Mouse (Mus musculus) cerebral cortex, adult 2 months (tissue): ENCODE results near the gene Syt12.

Experiments used
- WGBS: fragments of 180-500 bp; shearing (Covaris S2); methylation state at CpG from one replicate; pipeline ENCODE4 v1.1.7; 2018; 5-methylcytosine and 5-hydroxymethylcytosine counted together

The Syt12 gene

DNA sequence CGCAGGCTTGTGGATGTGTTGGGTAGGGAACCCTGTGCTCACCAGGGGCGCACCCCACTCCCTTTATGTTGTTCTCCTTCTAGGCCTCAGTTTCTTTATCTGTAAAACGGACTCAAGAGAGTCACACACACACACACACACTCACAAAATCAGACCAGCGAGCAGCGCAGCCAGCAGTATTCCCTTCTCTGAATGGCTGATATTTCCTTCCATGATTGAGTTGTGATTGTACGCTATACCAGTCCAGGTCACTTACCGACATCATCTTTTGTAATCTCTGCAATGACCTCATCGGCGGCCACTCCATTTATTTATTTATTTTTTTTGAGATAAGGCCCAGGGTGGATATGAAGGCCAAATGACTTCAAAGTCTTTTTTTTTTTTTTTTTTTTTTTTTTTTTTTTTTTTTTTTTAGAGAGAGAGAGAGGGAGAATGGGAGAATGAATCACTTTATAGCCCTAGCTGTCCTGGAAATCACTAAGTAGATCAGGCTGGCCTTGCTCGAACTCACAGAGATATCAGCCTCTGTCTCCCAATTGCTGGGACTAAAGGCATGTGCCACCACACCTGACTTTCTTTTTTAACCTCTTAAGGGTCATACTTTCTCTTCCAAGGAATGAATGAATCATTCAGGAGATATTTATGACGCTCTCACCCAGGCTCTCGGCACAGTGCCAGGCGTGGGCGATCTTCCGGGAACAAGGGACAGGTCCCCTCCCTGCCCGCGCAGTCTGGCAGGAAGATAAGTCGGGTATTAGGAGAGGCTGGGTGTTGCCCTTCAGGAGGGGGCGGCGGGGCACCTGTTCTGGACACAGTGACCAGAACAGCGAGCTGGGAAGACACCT lies at the start of gene Syt12:
Gene Syt12, minus strand, starts transcription at position 103 of the 845 bp plus-strand sequence.
- WGBS, result 15% methylated on average over 21 of the region's 21 CpGs

DNA sequence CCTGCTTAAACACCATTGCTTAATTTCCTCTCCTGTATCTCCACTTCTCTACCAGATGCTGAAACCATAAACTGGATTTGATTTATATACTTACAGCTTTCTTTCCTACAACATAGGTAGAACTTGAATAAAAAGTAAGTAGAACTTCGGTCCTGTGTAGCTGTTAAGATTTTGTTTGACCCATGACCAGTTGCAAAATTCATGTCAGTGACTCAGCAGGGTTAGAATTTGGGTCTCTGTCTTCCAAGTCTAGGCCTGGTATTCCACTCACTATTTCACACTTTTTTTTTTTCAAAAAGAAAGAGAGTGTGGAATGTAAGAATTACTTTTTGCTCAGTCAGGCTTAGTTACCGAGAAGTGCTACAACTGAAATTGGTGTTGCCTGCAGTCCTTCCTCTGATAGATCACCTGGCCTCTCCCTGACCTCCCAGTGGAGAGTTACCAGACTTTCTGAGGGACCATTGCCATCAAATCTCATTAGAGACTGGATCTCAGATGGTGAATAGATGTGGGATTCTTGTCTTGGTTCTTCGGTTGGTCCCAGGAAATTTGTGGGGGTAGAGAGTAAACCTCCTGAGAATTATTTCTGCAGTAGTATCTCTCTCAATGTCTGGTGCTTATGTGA lies 44.3 kb upstream of the Syt12 start:
- 92% methylated on average over 3 of the region's 3 CpGs for WGBS

DNA sequence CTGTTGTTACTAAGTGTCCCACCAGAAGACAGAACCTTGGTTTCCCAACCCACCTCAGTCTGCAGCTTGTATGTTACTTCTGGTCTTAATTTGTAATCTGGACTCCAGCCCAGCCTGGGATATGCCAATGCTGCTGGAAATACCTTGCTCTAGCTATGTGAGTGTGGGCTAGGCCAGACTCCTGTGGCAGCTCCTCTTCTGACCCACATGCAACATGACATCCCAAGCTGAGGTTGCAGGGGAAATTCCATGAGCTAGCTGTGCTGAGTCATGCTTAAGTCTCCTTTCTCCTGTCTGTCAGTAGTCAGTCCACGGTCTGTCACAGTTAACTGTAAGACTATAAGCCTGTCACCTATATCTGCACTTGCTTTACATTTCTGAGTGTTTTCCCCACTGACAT lies 40.2 kb upstream of the Syt12 start:
- WGBS, result 58% methylated on average over 1 of the region's 1 CpGs

DNA sequence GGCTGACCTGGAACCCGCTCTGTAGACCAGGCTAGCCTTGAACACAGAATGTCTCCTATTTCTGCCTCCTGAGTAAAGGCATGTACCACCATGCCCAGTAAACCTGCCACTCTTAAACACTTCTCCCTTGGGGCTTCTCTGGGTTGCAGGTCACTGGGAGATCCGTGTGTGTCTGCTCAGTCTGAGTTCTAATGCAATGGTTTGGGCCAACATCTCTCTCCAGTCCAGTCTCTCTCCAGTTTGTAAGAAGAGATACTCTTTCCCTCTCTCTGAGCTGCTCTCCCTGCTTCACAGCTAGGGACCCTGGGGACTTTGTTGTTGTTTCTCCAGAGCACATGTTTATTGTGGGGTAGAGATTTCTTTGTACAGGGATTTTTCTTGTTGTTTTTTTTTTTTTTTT lies 39.0 kb upstream of the Syt12 start:
- 73% methylated on average over 2 of the region's 2 CpGs for whole genome bisulfite sequencing

DNA sequence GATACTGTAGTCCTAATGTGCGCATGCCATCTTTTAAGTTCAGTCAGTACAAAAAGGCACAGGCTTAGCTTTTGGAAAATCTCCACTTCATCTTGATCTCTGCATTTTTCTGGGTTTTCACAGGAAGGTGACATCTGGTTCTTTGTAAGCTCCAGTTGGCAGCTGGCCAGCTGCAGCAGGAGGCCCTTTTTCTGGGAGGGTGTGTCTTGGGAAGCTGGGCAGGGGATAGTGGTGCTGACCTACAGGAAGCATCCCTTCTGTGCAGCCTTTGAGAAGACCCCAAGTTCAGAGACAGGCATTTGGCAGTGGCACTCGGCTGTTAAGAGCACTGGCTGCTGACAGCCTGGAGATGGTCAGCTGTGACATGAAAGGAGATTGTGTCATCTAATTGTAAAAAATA lies 38.5 kb upstream of the Syt12 start:
- 65% methylated on average over 2 of the region's 2 CpGs for WGBS

DNA sequence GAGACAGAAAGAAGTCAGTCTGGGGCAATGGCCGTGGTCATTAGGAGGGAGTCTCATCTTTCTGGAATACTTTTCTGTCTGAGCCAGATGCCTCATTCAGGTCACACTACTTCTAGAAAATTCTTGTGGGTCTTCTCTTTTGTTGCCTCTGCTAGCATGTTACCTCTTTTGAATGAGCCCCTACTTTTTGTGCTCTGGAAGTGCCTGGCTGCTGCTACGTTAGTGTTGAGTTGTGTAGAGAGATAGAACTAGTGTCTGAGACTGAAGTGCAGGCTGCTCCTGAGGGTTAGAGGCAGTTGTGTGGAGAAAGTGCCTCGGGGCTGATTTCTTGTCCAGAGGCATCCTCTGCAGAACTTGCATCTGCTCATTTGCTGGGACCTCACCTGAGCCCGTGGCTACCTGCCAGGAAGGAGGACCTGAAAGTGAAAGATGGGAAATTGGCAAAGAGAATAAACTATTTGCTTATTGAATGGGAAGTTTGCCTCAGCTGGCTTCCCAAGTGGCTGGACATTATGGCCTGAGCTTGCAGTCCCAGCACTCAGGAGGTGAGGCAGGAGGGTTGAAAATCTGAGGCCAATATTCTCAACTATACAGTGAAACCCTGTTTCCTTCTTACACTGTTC lies 36.1 kb upstream of the Syt12 start:
- WGBS, result 82% methylated on average over 4 of the region's 4 CpGs

DNA sequence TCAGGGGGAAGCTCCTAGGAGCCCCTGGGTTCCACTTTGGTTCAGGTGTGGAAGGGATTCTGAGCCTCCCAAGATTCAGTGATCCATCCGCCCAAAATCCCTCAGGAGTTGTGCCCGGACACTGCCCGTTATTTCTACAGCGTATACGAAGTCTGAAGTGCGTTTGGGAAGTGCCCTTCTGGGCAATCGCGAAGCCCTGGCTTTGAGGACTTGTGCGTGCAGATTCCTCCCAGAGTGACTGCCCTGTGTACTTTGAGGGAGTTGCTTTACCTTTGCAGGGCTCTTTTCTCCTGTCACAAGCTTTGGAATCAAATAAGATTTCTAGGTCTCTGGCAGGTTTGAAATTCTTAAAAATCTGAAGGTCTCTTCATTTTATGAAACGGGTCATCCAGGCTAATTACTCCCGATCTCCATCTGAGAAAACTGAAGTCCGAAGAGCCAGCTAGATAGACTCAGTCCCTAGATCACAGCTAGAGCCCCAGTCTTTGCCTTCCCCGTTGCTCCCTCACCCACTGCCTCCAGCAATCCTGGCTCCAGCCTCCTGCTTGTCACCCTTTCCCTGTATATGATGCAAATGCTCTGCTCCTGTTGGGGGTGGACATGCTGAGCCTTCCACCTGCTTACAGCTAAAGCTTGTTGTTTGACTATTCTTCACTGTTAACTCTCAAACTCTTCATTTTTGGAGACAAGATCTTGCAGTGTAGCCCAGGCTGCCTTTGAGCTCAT lies 34.0 kb upstream of the Syt12 start:
- 8% methylated on average over 13 of the region's 13 CpGs for WGBS

DNA sequence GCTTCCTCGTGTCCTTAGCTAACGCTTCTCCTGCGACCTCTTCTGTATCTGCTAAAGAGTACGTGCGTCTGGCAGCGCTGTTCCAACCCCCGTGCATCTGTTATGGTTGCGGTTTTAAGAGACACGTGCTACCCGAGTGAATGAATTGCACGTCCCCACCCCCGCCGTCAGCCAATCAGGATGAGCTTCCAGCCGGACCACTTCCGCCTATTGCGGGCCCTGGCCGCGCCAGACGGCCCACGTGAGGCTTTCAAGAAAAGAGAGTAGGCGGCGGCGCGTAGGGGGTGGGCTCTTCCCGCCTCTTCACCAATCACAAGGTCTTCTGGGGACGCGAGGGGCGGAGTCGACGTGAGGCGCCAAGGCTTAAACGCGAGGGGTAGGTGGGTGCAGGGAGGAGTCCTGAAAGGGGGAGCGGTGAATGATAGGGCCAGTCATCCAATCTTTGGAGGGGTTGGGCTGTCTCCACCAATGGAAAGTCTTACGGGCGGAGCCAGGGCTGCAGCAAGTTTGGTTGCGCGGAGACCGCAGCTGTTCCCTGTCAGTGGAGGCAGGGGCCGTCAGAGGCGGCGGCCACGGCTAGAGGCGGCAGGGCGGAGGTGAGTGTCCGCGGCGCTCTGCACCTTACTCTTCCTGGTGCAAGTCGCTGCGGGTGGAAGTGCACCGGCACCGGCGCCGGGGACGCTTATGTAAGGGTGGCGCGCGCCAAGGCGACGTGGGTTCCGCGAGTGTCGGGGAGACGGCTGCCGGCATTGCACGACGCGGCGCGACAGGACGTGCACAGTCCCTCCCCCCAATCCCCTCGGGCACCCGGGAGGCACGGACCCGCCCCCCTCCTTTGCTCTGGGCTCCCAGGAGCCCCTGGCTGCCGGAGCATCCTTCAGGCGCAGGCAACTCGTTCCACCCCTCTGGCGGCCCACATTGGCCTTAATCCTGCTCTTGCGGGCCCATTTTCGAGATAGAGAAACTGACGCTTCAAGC lies 33.0 kb upstream of the Syt12 start, which contains the start of gene Pcx:
Gene Pcx, plus strand, starts transcription at position 487 of the 978 bp plus-strand sequence.
- WGBS, result under 1% methylated on average over 82 of the region's 82 CpGs

DNA sequence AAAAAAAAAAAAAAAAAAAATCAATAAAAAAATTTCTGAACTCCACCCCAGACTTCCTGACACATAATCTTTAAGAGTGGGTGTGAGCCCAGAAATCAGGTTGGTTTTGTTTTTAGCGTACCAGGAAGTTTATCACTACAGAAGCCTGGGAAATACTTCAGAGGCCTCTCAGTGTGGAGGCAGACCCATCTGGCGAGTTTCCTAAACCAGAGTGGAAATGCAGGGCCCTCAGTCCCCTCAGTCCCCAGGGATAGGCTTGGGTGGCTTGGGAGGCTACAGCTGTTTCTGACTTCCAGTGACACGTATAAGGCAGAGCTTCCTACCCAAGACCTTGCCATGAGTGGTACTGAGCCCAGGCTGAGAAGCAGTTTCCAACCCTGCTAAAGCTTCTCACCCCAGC lies 30.5 kb upstream of the Syt12 start:
- WGBS, result 75% methylated on average over 3 of the region's 3 CpGs

DNA sequence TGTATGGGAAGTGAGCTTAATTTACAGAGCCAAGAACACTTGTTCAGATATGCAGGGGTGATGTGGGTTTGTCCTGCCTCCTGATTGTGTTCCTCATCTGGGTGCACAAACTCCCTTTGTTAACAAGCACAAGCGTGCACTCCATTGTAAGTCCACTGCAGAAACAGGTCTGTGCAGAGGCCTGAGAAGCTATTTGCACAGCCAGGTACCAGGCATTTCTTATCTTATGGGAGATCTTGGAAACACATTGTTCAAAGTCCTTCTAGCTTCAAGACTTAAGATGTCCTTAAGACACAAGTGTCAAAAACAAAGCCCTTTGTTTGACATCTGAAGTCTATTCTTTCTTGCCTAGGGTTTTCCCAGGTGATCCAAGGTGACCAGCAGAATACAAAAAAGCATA lies 27.6 kb upstream of the Syt12 start:
- WGBS, result 84% methylated on average over 1 of the region's 1 CpGs

DNA sequence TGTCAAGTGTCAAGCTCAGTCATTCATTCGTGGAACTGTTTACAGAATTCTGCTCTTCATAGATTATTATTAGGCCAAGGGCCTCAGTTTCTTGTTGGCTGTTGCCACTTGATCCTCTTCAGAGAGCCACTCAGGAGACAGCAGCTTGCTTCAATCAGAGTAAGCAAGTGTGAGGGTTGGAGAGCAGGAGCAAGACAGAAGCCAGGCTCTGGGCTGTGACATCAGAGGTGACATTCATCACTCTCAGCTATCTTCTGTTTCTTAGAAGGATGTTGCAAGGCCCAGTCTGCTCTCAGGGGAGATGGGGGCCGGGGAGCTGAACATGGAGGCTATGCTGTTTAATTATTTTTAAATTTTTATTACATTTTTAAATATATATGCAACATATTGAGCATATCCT lies 25.5 kb upstream of the Syt12 start:
- WGBS, result 86% methylated on average over 2 of the region's 2 CpGs

DNA sequence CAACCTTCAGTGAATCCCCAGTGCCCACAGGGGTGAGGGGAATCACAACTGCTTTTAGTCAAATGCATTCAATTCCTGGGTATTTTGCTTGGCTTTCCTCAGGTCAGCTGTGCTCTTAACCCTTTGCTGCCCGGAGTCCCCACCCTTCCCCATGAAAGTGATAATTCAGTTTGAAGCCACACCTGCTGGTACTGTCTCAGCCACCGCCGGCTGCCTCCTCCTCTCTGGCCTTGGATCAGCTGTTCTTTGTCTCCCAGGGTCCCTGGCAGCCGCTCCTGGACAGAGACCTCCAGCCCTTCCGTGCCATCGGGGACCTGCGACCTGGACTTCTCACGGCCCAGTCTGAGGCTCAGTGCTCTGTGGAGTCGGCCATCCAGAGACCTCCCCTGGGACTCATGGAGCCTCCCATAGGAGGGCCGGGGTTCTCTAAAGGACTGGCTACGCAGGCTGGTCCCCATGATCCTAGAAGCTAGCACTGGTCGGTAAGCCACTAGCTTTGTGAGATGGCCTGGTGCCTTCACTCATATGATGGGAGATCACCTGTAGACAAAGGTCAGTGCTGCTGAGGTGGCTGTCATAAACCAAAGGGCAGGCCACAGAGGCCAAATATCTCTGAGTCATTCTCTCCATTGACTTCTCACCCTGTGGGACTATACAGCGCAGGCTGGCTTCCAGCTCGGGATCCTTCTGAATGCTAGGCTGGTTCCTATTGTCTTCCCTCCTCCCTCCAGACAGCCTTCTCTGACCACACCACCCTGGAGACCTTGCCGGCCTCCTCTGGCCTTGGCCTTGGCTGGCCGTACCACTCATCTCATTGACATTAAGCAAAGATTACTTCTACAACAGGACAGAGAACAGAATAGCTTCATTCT lies 21.1 kb upstream of the Syt12 start, which contains the start of gene 2010003K11Rik:
Gene 2010003K11Rik, minus strand, starts transcription at position 522 of the 872 bp plus-strand sequence.
- 60% methylated on average over 16 of the region's 16 CpGs for WGBS

DNA sequence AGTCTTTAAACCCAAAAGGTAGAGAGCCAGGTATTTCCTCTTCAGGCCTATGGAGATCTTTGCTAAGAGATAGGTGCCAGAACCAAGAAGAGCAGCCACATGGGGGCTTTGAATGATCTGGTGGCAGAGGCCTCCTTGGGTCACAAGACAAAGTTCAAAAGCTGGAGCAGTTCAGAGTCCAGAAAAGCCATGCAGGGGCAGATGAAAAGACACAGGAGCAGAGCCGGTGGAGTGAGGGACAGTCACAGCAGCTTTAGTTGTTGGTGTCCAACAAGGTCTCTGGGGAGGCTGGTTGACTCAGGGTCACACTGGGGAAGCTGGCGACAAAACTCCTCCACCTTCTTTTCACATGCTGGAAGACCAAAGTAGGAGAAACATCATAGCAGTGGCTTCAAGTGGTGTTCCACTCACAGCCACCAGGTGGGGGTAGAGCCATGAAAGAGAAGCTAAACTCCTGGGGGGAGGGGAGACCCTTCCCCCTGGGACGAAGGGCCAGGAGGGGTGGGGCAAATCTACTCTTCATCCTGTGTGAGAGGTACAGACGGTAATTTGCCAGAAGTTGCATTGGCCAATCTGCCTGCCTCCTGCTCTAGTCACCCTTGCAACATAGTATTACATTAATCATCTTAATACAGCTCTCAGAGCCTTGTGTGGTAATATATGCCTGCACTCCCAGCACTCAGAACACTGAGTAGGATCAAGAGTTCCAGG lies 20.2 kb upstream of the Syt12 start:
- 8% methylated on average over 4 of the region's 4 CpGs for WGBS

DNA sequence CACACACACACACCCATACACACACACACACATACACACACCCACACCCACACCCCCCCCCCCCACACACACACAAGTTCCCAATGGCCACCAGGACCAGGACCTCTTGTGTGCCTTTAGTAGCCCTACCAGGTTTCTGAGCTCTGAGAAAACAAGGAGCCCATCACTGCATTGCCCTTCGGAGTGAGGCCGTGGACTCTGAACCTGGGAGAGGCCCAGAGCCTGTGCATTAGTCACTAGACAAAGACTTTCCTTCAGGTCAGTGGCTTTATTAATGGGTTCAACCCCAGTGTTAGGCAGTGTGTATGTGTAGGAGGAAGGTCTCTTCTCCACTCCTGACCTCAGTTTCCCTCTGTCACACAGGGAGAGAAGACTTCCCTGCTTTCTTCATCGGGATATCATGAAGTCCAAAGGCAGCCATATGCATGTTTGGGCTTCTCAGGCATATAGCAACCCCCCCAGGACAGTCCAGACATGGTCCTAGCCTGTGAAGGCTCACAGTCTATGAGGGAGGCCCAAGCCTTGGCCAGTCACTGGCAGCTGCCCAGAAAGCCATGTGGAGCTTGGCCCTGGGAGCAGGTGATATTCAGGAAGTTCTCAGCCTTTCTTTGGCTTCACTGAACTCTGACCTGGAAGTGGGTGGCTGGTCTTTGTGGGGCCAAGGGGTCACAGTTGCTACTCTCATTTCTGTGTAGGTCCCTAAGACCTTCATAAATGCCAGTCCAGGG lies 19.5 kb upstream of the Syt12 start:
- WGBS, result 92% methylated on average over 3 of the region's 3 CpGs

DNA sequence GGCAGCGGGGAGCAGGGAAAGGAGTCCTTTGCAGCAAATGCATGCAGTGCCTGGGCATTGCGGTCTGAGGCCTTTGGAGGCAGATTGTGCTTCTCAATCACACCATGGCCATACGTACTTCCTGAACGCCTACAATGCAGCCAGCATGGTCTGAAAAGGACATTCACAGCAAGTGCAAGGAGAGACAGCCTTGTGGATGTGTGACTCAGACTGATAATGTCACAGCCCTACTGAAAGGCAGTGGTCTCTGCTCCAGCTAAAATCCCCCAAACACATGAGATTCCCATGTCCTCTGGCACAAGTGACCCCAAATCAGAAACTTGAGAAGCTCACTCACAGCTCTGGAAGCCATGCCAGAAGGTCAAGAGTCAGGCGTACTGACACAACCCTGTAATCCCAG lies 18.6 kb upstream of the Syt12 start:
- 90% methylated on average over 5 of the region's 5 CpGs for WGBS

DNA sequence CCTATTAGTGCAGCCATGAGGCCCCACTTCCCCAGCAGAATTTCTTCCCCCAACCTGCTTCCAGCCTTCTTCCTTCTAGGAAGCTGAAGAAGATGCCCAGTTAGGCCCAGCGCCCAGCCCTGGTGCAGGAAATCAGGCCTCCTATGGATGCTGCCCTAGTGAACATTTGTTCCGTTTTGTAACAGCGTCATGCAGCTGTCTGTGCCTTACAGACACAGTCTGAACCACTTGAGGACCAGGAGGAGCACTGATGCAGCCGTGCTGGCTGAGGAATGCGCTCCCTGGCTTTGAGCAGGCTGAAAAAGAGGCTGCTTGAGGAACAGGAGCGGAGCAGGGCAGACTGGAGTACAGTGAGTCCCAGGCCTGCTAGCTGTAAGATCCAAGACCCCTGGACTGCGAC lies 17.5 kb upstream of the Syt12 start:
- WGBS, result 83% methylated on average over 7 of the region's 7 CpGs

DNA sequence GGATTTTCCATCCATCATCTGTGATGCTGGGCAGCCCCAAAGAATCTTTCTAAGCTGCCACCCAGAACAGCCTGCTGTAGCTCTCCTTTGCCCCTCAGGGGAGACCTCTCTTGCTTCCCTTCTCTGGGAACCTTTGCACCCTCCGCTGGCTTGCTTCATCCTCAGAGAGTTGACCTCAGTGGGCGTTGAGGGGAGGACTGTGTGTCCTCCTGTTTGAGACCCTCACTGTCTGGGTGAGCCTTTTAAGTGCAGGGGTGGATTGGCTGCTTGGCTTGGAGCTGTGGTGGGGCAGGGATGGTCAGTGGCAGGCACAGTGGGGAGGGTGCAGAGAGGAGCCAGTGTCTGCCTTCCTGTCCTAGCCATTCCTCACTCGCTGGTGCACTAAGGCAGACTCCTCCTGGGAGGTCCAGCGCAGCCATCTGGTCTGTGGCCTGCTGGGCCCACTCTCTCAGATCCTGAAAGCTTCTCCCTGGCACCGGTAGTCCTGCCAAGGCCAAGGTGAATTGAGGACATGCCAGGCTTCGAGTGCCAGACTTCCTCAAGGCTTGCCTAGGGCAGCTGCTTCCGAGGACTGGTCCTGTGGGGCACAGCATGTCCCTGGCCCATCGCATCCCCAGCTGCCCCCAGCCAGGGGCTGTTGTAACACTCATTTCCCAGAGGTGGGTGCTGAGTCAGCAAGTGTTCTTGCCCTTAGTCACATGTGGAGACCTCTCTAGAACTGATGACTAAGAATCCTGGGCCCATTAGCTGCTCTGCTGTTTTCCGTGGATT lies 15.5 kb upstream of the Syt12 start:
- WGBS, result 57% methylated on average over 9 of the region's 9 CpGs
